Mouse (Mus musculus) heart, adult 11 months (tissue): ENCODE measurements at regions not wholly inside any gene's neighbourhood (a gene's known extent, or its start where the extent isn't known, plus 50 kb on each side); places are given as distances from the start of the nearest gene placed in this dataset.

ENCODE experiments used
- DNase-seq: peaks from one replicate; pipeline ENCODE4 v3.0.0; 2022

GRCm38 (mm10) chr17:10150403-10150689, 169.3 kb downstream of the Qk start:
- peak; percentile 90 for DNase-seq

- DNase-seq: no peak
Observed at GRCm38 (mm10) chr17:10149682-10150402, 169.8 kb downstream of the Qk start.

- no peak for DNase-seq
Observed at GRCm38 (mm10) chr17:10147106-10147505, 172.5 kb downstream of the Qk start.

GRCm38 (mm10) chr17:10146576-10146975, 173.1 kb downstream of the Qk start:
- no peak for DNase-seq

- DNase-seq: no peak
Observed at GRCm38 (mm10) chr17:10138847-10139246, 180.8 kb downstream of the Qk start.

- DNase-seq: no peak
Observed at GRCm38 (mm10) chr17:10138374-10138773, 181.3 kb downstream of the Qk start.

GRCm38 (mm10) chr17:10135111-10135510, 184.5 kb downstream of the Qk start:
- no peak for DNase-seq

GRCm38 (mm10) chr17:10128591-10128990, 191.1 kb downstream of the Qk start:
- DNase-seq: no peak

- DNase-seq: no peak
Observed at GRCm38 (mm10) chr17:10122411-10122810, 197.2 kb downstream of the Qk start.

- DNase-seq: peak; percentile 87
Observed at GRCm38 (mm10) chr17:10112118-10112517, 207.5 kb downstream of the Qk start.

- no peak for DNase-seq
Observed at GRCm38 (mm10) chr17:10110375-10110675, 209.3 kb downstream of the Qk start.

- DNase-seq: no peak
Observed at GRCm38 (mm10) chr17:10109511-10110374, 209.9 kb downstream of the Qk start.

- DNase-seq: no peak
Observed at GRCm38 (mm10) chr17:10105299-10105698, 214.4 kb downstream of the Qk start.

GRCm38 (mm10) chr17:10098199-10098598, 221.5 kb downstream of the Qk start:
- no peak for DNase-seq

- no peak for DNase-seq
Observed at GRCm38 (mm10) chr17:10097691-10098090, 222.0 kb downstream of the Qk start.

- DNase-seq: peak; percentile 99
Observed at GRCm38 (mm10) chr17:10095841-10096301, 223.8 kb downstream of the Qk start.

- peak; percentile 99 for DNase-seq
Observed at GRCm38 (mm10) chr17:10094108-10094521, 225.5 kb downstream of the Qk start.

GRCm38 (mm10) chr17:10093437-10094107, 226.1 kb downstream of the Qk start:
- peak; percentile 99 for DNase-seq

GRCm38 (mm10) chr17:10087192-10087886, 232.3 kb downstream of the Qk start:
- DNase-seq: peak; percentile 86

GRCm38 (mm10) chr17:10086558-10086957, 233.1 kb downstream of the Qk start:
- DNase-seq: peak; percentile 15

GRCm38 (mm10) chr17:10086132-10086531, 233.5 kb downstream of the Qk start:
- peak; percentile 88 for DNase-seq

- DNase-seq: peak; percentile 86
Observed at GRCm38 (mm10) chr17:10081721-10082120, 237.9 kb downstream of the Qk start.
